Mouse (Mus musculus) lung, postnatal 0 days (tissue): ENCODE results near the gene Sept11. TPM values are rescaled to one million over a fixed set of nuclear protein-coding genes. Genes with fewer than 3 reads are reported as not detected.

ENCODE experiments used
- ATAC-seq: fragments of 200-750 bp; cut with Nextera tagmentation; 2 replicates; pipeline ENCODE4 v1.8.0; 2017; ENCODE audit warnings: moderate library complexity
- DNase-seq: peaks from one replicate; pipeline ENCODE4 v3.0.0-alpha.2; 2016; ENCODE audit warnings: low spot score
- H3K27ac ChIP-seq: fragments of 300-500 bp; sonication (generic); 2 replicates; pipeline ENCODE4 v1.5.1; 2014; ENCODE audit warnings: antibody characterized with exemption, mild to moderate bottlenecking, low read length, mixed read lengths
- H3K27me3 ChIP-seq: fragments of 300-500 bp; sonication (generic); replicated peaks from 2 replicates; pipeline ENCODE4 v1.6.1; 2014; ENCODE audit warnings: low read length, mixed read lengths; ENCODE audit not compliant: insufficient read depth
- H3K36me3 ChIP-seq: fragments of 300-500 bp; sonication (generic); 2 replicates; pipeline ENCODE4 v1.6.1; 2014; ENCODE audit warnings: low read length, mixed read lengths; ENCODE audit not compliant: insufficient read depth
- H3K4me1 ChIP-seq: fragments of 300-500 bp; sonication (generic); 2 replicates; pipeline ENCODE4 v1.6.1; 2014; ENCODE audit warnings: antibody characterized with exemption, low read depth, low read length, mixed read lengths; ENCODE audit not compliant: insufficient read depth
- H3K4me2 ChIP-seq: fragments of 300-500 bp; sonication (generic); replicated peaks from 2 replicates; pipeline ENCODE4 v1.6.1; 2014; ENCODE audit warnings: low read depth, mild to moderate bottlenecking, low read length, moderate library complexity, mixed read lengths
- H3K4me3 ChIP-seq: fragments of 300-500 bp; sonication (generic); 2 replicates; pipeline ENCODE4 v1.5.1; 2014; ENCODE audit warnings: low read depth, low read length
- H3K9ac ChIP-seq: fragments of 300-500 bp; sonication (generic); replicated peaks from 2 replicates; pipeline ENCODE4 v1.6.1; 2014; ENCODE audit warnings: low read depth, mild to moderate bottlenecking
- H3K9me3 ChIP-seq: fragments of 300-500 bp; sonication (generic); 2 replicates; pipeline ENCODE4 v1.6.1; 2016; ENCODE audit warnings: low read length, mixed read lengths
- CTCF ChIP-seq: IDR thresholded peaks from 2 replicates; pipeline ENCODE4 v1.5.1; 2016; ENCODE audit warnings: antibody characterized with exemption, mild to moderate bottlenecking
- EP300 ChIP-seq: IDR thresholded peaks from 2 replicates; pipeline ENCODE4 v1.6.1; 2016; ENCODE audit warnings: antibody characterized with exemption, mild to moderate bottlenecking, control low read depth
- WGBS: fragments of 180-500 bp; shearing (Covaris S2); extraction: QIAGEN DNeasy Blood & Tissue Kit; methylation state at CpG from one replicate; pipeline ENCODE4 v1.1.7; 2014; 5-methylcytosine and 5-hydroxymethylcytosine counted together
- polyA plus RNA-seq: library from polyadenylated mRNA; unstranded; fragments of >200 nt; fragmentation: Nextera tagmentation; extraction: Ambion mirVana; gene quantifications from 2 replicates; pipeline ENCODE4 v1.2.1, GENCODE M21; 2015

Sept11 gene
- polyA plus RNA-seq, 1 experiment from 2014 or later = 49.1 TPM

DNA sequence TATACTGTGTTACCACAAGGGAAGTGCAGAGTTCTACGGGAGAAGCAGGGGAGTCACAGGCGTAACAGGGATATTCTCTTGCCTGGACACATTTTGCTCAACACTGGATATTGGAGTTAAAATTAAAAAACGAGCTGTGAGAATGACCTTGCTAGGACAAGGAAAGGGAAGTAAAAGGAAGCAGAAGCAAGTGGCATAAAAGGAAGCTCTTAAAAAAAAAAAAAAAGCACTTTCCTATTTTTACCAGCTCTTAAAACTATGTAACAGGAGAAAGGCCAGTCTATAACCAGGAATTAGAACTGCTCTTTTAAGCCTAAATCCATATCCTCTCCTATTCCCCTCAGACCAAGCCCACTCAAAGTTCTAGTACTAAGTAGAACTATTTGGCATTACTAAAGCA is 105.0 kb downstream of the Sept11 start:
- H3K27me3 ChIP-seq = no peaks in the 10 kb centered on the region
- no peaks in the 10 kb centered on the region for H3K9me3 ChIP-seq
- 76% methylated on average over 3 of the region's 3 CpGs for WGBS
- TF ChIP-seq EP300 = no peak
- TF ChIP-seq CTCF = no peak
- ATAC-seq (no peak), DNase-seq (no peak)
- H3K27ac ChIP-seq = no peak overlapping the region
- H3K36me3 ChIP-seq = peaks cover 5% of the 10 kb centered on the region; the same call in 1 of the 2 replicates
- no peaks in the 10 kb centered on the region for H3K4me1 ChIP-seq
- H3K4me3 ChIP-seq = no peak overlapping the region
- no peak overlapping the region for H3K9ac ChIP-seq
- no peak overlapping the region for H3K4me2 ChIP-seq

DNA sequence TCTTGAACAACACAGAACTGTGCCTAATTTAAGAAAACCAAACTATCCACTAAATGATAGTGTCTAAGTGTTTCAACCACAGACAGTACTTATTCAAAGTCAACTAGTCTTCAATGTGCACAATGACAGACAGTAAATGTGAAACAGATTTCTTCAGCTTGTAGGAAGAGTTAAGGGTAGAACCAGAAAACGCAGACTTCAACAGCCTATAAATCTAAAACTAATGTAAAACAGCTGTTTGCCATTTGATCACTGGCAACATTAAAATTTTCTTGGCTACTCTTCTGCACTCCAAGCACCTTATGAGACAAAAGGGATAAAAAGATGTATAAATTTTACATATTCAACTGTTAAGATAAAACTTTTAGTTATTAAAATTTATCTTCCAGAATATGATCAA is 107.9 kb downstream of the Sept11 start:
- TF ChIP-seq EP300 (no peak), CTCF (no peak)
- Histone ChIP-seq H3K9me3 (no peaks in the 10 kb centered on the region), H3K9ac (no peak overlapping the region), H3K4me1 (peaks cover 2% of the 10 kb centered on the region), H3K4me3 (no peak overlapping the region), H3K27ac (no peak overlapping the region), H3K36me3 (peaks cover 5% of the 10 kb centered on the region; the same call in 1 of the 2 replicates), H3K27me3 (no peaks in the 10 kb centered on the region), H3K4me2 (no peak overlapping the region)
- ATAC-seq = no peak
- no peak for DNase-seq
- 73% methylated on average over 1 of the region's 1 CpGs for WGBS

DNA sequence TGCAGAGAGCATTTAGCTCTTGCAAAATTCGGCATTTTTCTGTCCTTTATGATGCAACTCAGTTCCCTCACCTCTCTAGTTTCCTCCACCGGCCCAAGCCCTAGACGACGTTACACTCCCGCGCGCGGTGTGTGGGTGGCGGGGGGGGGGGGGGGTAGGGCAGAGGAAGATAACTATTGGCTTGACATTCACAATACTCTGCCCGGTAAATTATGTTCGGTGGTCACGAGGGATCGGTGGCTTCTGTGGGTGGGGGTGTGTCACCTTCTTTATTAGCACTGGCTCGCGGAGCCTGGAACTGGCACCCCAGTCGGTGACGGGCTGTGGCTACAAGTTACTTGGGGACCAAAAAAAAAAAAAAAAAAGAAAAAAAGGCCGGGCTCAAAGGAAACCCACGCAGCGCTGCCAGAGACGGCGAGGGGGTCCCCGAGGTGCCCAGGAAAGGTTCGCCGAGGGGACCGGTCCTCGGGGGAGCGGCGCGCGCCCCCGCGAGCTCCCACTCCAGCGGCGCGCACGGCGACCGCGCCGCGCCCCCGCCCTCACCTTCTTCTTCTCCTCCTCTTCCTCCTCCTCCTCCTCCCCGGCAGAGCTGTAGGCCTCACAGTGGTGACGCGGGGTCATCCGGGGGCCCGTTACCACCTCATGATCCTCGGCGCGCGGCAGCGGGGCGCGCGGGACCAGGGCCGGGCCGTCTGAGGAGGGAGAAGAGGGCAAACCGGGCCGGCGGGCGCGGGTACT is 112.3 kb downstream of the Sept11 start:
- WGBS = 0% methylated on average over 29 of the region's 63 CpGs
- TF ChIP-seq CTCF (no peak), EP300 (no peak)

DNA sequence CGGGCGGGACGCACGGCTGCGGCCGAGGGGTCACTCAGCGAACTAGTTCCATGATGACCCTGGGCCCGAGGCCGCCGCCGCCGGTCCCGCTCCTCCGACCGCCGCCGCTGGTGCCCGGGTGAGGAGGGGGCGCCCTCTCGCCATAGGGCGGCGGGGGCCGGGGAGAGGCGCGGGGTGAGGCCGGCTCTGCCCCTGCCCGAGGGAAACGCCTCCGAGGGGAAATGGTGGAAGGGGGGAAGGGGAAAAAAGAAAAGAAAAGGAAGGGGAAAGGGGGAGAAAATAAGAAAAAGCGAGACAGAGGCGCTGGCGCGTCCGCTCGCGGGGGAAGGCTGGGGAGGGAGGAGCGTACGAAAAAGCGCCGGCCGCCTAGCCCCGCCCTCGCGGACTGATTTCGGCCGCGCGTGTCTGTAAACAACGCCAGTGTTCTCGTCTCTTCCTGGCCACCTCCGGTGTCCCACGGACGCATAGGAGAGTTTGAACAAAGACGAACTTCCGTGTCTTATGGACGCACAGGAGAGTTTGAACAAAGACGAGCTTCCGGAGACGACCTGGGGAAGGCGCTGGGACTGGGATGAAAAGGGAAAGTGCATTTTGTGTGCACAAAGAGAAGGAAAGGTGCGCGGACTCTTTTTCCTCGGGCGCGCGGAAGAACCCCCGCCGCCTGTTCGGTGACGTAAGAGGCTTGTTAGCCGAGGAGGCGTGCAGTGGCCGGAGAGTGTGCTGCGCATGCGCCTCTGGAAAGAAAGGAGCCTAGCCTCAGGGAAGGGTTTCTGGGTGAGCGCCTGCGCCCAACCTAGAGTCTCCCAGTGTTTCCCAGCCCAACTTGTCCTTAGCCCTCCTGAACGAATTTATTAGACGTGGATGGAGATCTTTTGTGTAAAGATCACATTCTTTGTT is 113.1 kb downstream of the Sept11 start, which contains the start of the genes Ccni and 2010109A12Rik:
Gene Ccni, minus strand, starts transcription at position 387 of the 897 bp plus-strand sequence.
Gene 2010109A12Rik, plus strand, starts transcription at position 410 of the 897 bp plus-strand sequence.
- peak within 1 kb of the TSS; percentile 92 for H3K4me3 ChIP-seq
- WGBS = under 1% methylated on average over 78 of the region's 79 CpGs
- peak; percentile 98 for DNase-seq
- no peaks in the 10 kb centered on the region for H3K9me3 ChIP-seq
- H3K4me2 ChIP-seq = peak within 1 kb of the TSS; percentile 72
- peak; percentile 97 for ATAC-seq
- no peaks in the 10 kb centered on the region for H3K36me3 ChIP-seq
- peaks cover 2% of the 10 kb centered on the region for H3K4me1 ChIP-seq
- TF ChIP-seq CTCF (no peak), EP300 (peak; percentile 84)
- peak within 1 kb of the TSS; percentile 90 for H3K27ac ChIP-seq
- no peaks in the 10 kb centered on the region for H3K27me3 ChIP-seq
- peak within 1 kb of the TSS; percentile 76 for H3K9ac ChIP-seq

More for the DNA sequence above, 112.3 kb downstream of the Sept11 start:
- H3K9ac ChIP-seq = peak overlapping the region; percentile 76
- no peaks in the 10 kb centered on the region for H3K9me3 ChIP-seq
- ATAC-seq (peak; percentile 48), DNase-seq (peak; percentile 80)
- H3K4me2 ChIP-seq = peak overlapping the region; percentile 72
- H3K4me3 ChIP-seq = peak overlapping the region; percentile 92
- H3K4me1 ChIP-seq = peaks cover 2% of the 10 kb centered on the region
- H3K36me3 ChIP-seq = no peaks in the 10 kb centered on the region
- H3K27me3 ChIP-seq = no peaks in the 10 kb centered on the region
- H3K27ac ChIP-seq = peak overlapping the region; percentile 90

DNA sequence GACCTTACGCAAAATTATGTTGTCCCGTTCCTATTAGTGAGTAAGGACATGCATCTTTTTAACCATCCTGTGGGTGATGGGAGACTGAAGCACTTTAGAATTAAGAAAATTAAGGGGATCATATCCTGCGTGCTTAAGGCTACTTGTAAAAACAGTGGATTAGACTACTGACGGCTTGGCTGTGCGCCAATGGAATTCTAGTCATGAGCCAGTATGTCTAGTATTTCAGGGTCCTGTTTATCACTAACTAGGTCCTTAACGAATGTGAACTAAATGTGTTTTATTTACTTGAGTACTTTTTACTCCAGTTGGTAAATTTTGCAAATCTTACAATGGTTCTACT is 113.7 kb downstream of the Sept11 start:
- peaks cover 2% of the 10 kb centered on the region for H3K4me1 ChIP-seq
- TF ChIP-seq CTCF = no peak
- TF ChIP-seq EP300 = no peak
- ATAC-seq (no peak), DNase-seq (no peak)
- H3K27me3 ChIP-seq = no peaks in the 10 kb centered on the region
- H3K4me2 ChIP-seq = peak overlapping the region; percentile 72
- H3K4me3 ChIP-seq = peak overlapping the region; percentile 92
- peak overlapping the region; percentile 90 for H3K27ac ChIP-seq
- WGBS = 2% methylated on average over 6 of the region's 6 CpGs
- H3K9me3 ChIP-seq = no peaks in the 10 kb centered on the region
- peak overlapping the region; percentile 76 for H3K9ac ChIP-seq
- H3K36me3 ChIP-seq = no peaks in the 10 kb centered on the region

DNA sequence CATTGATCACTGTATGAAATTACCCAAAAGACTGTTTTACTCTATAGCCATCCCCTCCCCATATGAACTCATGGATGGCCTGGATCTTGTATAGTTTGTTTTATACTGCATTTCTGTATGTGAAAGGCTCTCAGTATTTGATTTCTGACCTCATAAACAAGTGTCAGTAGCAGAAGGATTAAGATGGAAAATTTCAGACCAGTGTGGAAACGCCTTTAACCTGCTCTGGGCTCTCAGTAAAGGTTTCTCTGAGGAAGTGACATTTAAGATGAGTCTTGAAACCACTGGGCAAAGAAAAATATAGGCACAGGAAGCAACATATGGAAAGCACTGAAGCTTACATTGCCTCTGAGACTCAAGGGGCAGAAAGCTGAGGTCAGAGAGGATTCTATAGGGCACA is 114.3 kb downstream of the Sept11 start:
- no peaks in the 10 kb centered on the region for H3K27me3 ChIP-seq
- ATAC-seq (no peak), DNase-seq (no peak)
- 61% methylated on average over 1 of the region's 1 CpGs for WGBS
- H3K4me2 ChIP-seq = 0 out of 2 replicates have a peak overlapping the region, but pooled peaks have one; percentile 72
- H3K36me3 ChIP-seq = no peaks in the 10 kb centered on the region
- H3K27ac ChIP-seq = peak overlapping the region; percentile 90; the same call in 1 of the 2 replicates
- no peak overlapping the region for H3K4me3 ChIP-seq
- TF ChIP-seq CTCF = no peak
- no peak for TF ChIP-seq EP300
- H3K9ac ChIP-seq = no peak overlapping the region
- H3K4me1 ChIP-seq = peaks cover 2% of the 10 kb centered on the region
- H3K9me3 ChIP-seq = no peaks in the 10 kb centered on the region
